Mouse (Mus musculus): ENCODE results near the gene Snx11.
"Not testable (repeated sequence)": the region's sequence is repeated elsewhere in the genome, so short reads cannot be mapped to it uniquely, and the experiment has no call there.

Gene Snx11

GRCm38 (mm10) chr11:96776968-96777962, at the start of gene Snx11:
Snx11 (minus strand) TSS chr11:96777559.
- DNase-seq (ENCODE audit: low spot score), result peak; percentile 99

GRCm38 (mm10) chr11:96826481-96826880, 49.1 kb upstream of the Snx11 start:
- DNase-seq (ENCODE audit: low spot score), result no peak

- DNase-seq (ENCODE audit: low spot score), result no peak
These were observed 47.6 kb upstream of the Snx11 start for GRCm38 (mm10) chr11:96824783-96825495.

- DNase-seq (ENCODE audit: low spot score), result peak; percentile 97
These were observed 46.8 kb upstream of the Snx11 start for GRCm38 (mm10) chr11:96823880-96824782.

- no peak for DNase-seq (ENCODE audit: low spot score)
These were observed 46.1 kb upstream of the Snx11 start for GRCm38 (mm10) chr11:96823471-96823837.

- no peak for DNase-seq (ENCODE audit: low spot score)
These were observed 45.5 kb upstream of the Snx11 start for GRCm38 (mm10) chr11:96822675-96823470.

GRCm38 (mm10) chr11:96821956-96822355, 44.6 kb upstream of the Snx11 start:
- no peak for DNase-seq (ENCODE audit: low spot score)

GRCm38 (mm10) chr11:96818128-96818710, 40.9 kb upstream of the Snx11 start:
- no peak for DNase-seq (ENCODE audit: low spot score)

- DNase-seq (ENCODE audit: low spot score), result no peak
These were observed 39.6 kb upstream of the Snx11 start for GRCm38 (mm10) chr11:96816979-96817378.

- DNase-seq (ENCODE audit: low spot score), result no peak
These were observed 39.1 kb upstream of the Snx11 start for GRCm38 (mm10) chr11:96816494-96816893.

- no peak for DNase-seq (ENCODE audit: low spot score)
These were observed 38.5 kb upstream of the Snx11 start for GRCm38 (mm10) chr11:96815895-96816294.

- no peak for DNase-seq (ENCODE audit: low spot score)
These were observed 37.1 kb upstream of the Snx11 start for GRCm38 (mm10) chr11:96814443-96814842.

- no peak for DNase-seq (ENCODE audit: low spot score)
These were observed 36.6 kb upstream of the Snx11 start for GRCm38 (mm10) chr11:96813920-96814319.

GRCm38 (mm10) chr11:96813455-96813854, 36.1 kb upstream of the Snx11 start:
- DNase-seq (ENCODE audit: low spot score), result no peak

- DNase-seq (ENCODE audit: low spot score), result not testable (repeated sequence)
These were observed 33.8 kb upstream of the Snx11 start for GRCm38 (mm10) chr11:96811188-96811587.

- no peak for DNase-seq (ENCODE audit: low spot score)
These were observed 32.3 kb upstream of the Snx11 start for GRCm38 (mm10) chr11:96809562-96810235.

- DNase-seq (ENCODE audit: low spot score), result peak; percentile 18
These were observed 30.7 kb upstream of the Snx11 start for GRCm38 (mm10) chr11:96808066-96808465.

GRCm38 (mm10) chr11:96805606-96806005, 28.2 kb upstream of the Snx11 start:
- DNase-seq (ENCODE audit: low spot score), result no peak

- no peak for DNase-seq (ENCODE audit: low spot score)
These were observed 22.2 kb upstream of the Snx11 start for GRCm38 (mm10) chr11:96799511-96799910.

GRCm38 (mm10) chr11:96796586-96796985, 19.2 kb upstream of the Snx11 start:
- DNase-seq (ENCODE audit: low spot score), result no peak

Measured in embryo, embryonic 10.5 days (tissue).